Mouse (Mus musculus) ES-Bruce4 (cell line): Measurements from ENCODE around the gene Saysd1.

ENCODE experiments used
- CTCF ChIP-seq: IDR thresholded peaks from one replicate; pipeline ENCODE4 v1.8.1; 2011; ENCODE audit warnings: low read depth, low read length
- EP300 ChIP-seq: IDR thresholded peaks from 2 replicates; pipeline ENCODE4 v1.6.1; 2011; ENCODE audit warnings: low read depth, low read length; ENCODE audit not compliant: insufficient read depth

GRCm38 (mm10) chr14:20041836-20042235, 96.5 kb downstream of the Saysd1 start:
- TF ChIP-seq EP300 (no peak), CTCF (no peak)
